Mouse (Mus musculus): ENCODE measurements around the gene Fbp1.

GRCm38 (mm10) chr13:62917416-62918110, 29.5 kb upstream of the Fbp1 start:
- no peak for TF ChIP-seq CTCF (IDR thresholded peaks at IDR 0.05; ENCODE audit: extremely low read depth, insufficient read depth, insufficient read length, insufficient replicate concordance)
- no peak for TF ChIP-seq POLR2A (IDR thresholded peaks at IDR 0.05; ENCODE audit: low read depth, low read length)
